Mouse (Mus musculus) right cerebral cortex, postnatal 10 days (tissue): Measurements from ENCODE around the gene Slc12a8.

Experiments used
- DNase-seq, 2 experiments: peaks; one replicate each; pipeline ENCODE4 v3.0.0; 2021; ENCODE audit warnings: low spot score in 2 of 2

Gene Slc12a8

GRCm38 (mm10) chr16:33673530-33674109, 156.5 kb downstream of the Slc12a8 start:
- no peak for DNase-seq

GRCm38 (mm10) chr16:33675151-33675847, 158.2 kb downstream of the Slc12a8 start:
- no peak for DNase-seq

GRCm38 (mm10) chr16:33675848-33676184, 158.7 kb downstream of the Slc12a8 start:
- no peak for DNase-seq

GRCm38 (mm10) chr16:33676347-33677312, 159.5 kb downstream of the Slc12a8 start:
- DNase-seq, result no peak

GRCm38 (mm10) chr16:33677313-33677690, 160.2 kb downstream of the Slc12a8 start:
- no peak for DNase-seq

- no peak for DNase-seq
These were observed 160.8 kb downstream of the Slc12a8 start for GRCm38 (mm10) chr16:33677901-33678300.

- DNase-seq, result no peak
These were observed 163.1 kb downstream of the Slc12a8 start for GRCm38 (mm10) chr16:33680271-33680670.

GRCm38 (mm10) chr16:33680816-33681215, 163.7 kb downstream of the Slc12a8 start:
- DNase-seq, result no peak

GRCm38 (mm10) chr16:33681661-33682060, 164.5 kb downstream of the Slc12a8 start:
- DNase-seq, result no peak

GRCm38 (mm10) chr16:33682651-33683050, 165.5 kb downstream of the Slc12a8 start:
- no peak for DNase-seq

GRCm38 (mm10) chr16:33683206-33684161, 166.4 kb downstream of the Slc12a8 start:
- no peak for DNase-seq

- peak; percentile 73 to 74 for DNase-seq
These were observed 167.1 kb downstream of the Slc12a8 start, which contains the start of gene Heg1 for GRCm38 (mm10) chr16:33684162-33684702. Gene Heg1, plus strand, starts transcription at chr16:33684370.

GRCm38 (mm10) chr16:33684703-33685701, 167.9 kb downstream of the Slc12a8 start:
- DNase-seq, result no peak

GRCm38 (mm10) chr16:33686056-33686455, 168.9 kb downstream of the Slc12a8 start:
- no peak for DNase-seq

GRCm38 (mm10) chr16:33687724-33688123, 170.6 kb downstream of the Slc12a8 start:
- no peak for DNase-seq

- peak in 1 of 2 experiments; percentile 36 for DNase-seq
These were observed 174.0 kb downstream of the Slc12a8 start for GRCm38 (mm10) chr16:33690975-33691747.

- DNase-seq, result no peak
These were observed 176.4 kb downstream of the Slc12a8 start for GRCm38 (mm10) chr16:33693553-33693952.

- DNase-seq, result peak; percentile 63 to 73
These were observed 179.9 kb downstream of the Slc12a8 start for GRCm38 (mm10) chr16:33696811-33697575.
